Mouse (Mus musculus): Measurements from ENCODE around the gene Arl6ip4.

- TF ChIP-seq CTCF (conservative IDR thresholded peaks at IDR 0.05; ENCODE audit: low read length) (no peak), POU5F1 (IDR thresholded peaks at IDR 0.05; ENCODE audit: borderline replicate concordance, low read length) (no peak), NANOG (IDR thresholded peaks at IDR 0.05; ENCODE audit: borderline replicate concordance, low read length) (no peak)
Measured at GRCm38 (mm10) chr5:124158305-124158704, 42.4 kb downstream of the Arl6ip4 start.
